Mouse (Mus musculus): ENCODE data around the gene Scml4.

The Scml4 gene

GRCm38 (mm10) chr10:42987594-42988052 lies 127.5 kb downstream of the Scml4 start:
- DNase-seq (ENCODE audit: extremely low read depth, insufficient read length, low spot score), result no peak

- no peak for DNase-seq (ENCODE audit: extremely low read depth, insufficient read length, low spot score)
These were observed 128.5 kb downstream of the Scml4 start for GRCm38 (mm10) chr10:42988627-42989026.

- DNase-seq (ENCODE audit: extremely low read depth, insufficient read length, low spot score), result no peak
These were observed 129.7 kb downstream of the Scml4 start for GRCm38 (mm10) chr10:42989910-42990309.

GRCm38 (mm10) chr10:42991018-42991417 lies 130.8 kb downstream of the Scml4 start:
- DNase-seq (ENCODE audit: extremely low read depth, insufficient read length, low spot score), result no peak

GRCm38 (mm10) chr10:42994331-42994782 lies 134.2 kb downstream of the Scml4 start:
- DNase-seq (ENCODE audit: extremely low read depth, insufficient read length, low spot score), result no peak

- DNase-seq (ENCODE audit: extremely low read depth, insufficient read length, low spot score), result no peak
These were observed 135.3 kb downstream of the Scml4 start for GRCm38 (mm10) chr10:42995484-42995895.

- no peak for DNase-seq (ENCODE audit: extremely low read depth, insufficient read length, low spot score)
These were observed 137.1 kb downstream of the Scml4 start for GRCm38 (mm10) chr10:42997278-42997677.

- DNase-seq (ENCODE audit: extremely low read depth, insufficient read length, low spot score), result no peak
These were observed 139.2 kb downstream of the Scml4 start for GRCm38 (mm10) chr10:42999324-42999723.

GRCm38 (mm10) chr10:43001433-43001832 lies 141.3 kb downstream of the Scml4 start:
- DNase-seq (ENCODE audit: extremely low read depth, insufficient read length, low spot score), result no peak

GRCm38 (mm10) chr10:43002066-43002678 lies 142.0 kb downstream of the Scml4 start:
- DNase-seq (ENCODE audit: extremely low read depth, insufficient read length, low spot score), result no peak

GRCm38 (mm10) chr10:43002721-43003465 lies 142.7 kb downstream of the Scml4 start:
- DNase-seq (ENCODE audit: extremely low read depth, insufficient read length, low spot score), result no peak

- no peak for DNase-seq (ENCODE audit: extremely low read depth, insufficient read length, low spot score)
These were observed 143.2 kb downstream of the Scml4 start for GRCm38 (mm10) chr10:43003466-43003757.

GRCm38 (mm10) chr10:43004174-43004734 lies 144.1 kb downstream of the Scml4 start:
- no peak for DNase-seq (ENCODE audit: extremely low read depth, insufficient read length, low spot score)

GRCm38 (mm10) chr10:43005031-43005430 lies 144.9 kb downstream of the Scml4 start:
- DNase-seq (ENCODE audit: extremely low read depth, insufficient read length, low spot score), result no peak

GRCm38 (mm10) chr10:43005677-43006076 lies 145.5 kb downstream of the Scml4 start:
- no peak for DNase-seq (ENCODE audit: extremely low read depth, insufficient read length, low spot score)

- no peak for DNase-seq (ENCODE audit: extremely low read depth, insufficient read length, low spot score)
These were observed 146.4 kb downstream of the Scml4 start for GRCm38 (mm10) chr10:43006534-43006933.

- no peak for DNase-seq (ENCODE audit: extremely low read depth, insufficient read length, low spot score)
These were observed 147.9 kb downstream of the Scml4 start for GRCm38 (mm10) chr10:43008116-43008515.
